Mouse (Mus musculus) lung, postnatal 36 days (tissue): ENCODE measurements around the gene Vamp5.

ENCODE experiments used
- DNase-seq: peaks from one replicate; pipeline ENCODE4 v3.0.0; 2022; ENCODE audit warnings: mixed read lengths

Vamp5 gene

DNA sequence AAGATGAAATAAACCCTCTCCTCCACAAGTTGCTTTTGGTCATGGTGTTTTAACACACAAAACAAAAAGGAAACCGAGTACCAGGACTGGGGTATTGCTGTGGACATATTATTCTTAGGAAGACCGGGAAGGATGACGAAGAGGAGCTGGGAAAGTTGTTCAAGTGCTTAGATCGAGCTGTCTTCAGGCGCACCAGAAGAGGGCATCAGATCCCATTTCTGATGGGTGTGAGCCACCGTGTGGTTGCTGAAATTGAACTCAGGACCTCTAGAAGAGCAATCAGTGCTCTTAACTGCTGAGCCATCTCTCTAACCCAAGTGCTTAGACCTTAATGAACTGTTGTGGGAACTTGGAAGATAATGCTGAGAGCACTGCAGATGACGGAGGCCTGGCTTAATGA lies 16.3 kb downstream of the Vamp5 start:
- DNase-seq, result no peak

DNA sequence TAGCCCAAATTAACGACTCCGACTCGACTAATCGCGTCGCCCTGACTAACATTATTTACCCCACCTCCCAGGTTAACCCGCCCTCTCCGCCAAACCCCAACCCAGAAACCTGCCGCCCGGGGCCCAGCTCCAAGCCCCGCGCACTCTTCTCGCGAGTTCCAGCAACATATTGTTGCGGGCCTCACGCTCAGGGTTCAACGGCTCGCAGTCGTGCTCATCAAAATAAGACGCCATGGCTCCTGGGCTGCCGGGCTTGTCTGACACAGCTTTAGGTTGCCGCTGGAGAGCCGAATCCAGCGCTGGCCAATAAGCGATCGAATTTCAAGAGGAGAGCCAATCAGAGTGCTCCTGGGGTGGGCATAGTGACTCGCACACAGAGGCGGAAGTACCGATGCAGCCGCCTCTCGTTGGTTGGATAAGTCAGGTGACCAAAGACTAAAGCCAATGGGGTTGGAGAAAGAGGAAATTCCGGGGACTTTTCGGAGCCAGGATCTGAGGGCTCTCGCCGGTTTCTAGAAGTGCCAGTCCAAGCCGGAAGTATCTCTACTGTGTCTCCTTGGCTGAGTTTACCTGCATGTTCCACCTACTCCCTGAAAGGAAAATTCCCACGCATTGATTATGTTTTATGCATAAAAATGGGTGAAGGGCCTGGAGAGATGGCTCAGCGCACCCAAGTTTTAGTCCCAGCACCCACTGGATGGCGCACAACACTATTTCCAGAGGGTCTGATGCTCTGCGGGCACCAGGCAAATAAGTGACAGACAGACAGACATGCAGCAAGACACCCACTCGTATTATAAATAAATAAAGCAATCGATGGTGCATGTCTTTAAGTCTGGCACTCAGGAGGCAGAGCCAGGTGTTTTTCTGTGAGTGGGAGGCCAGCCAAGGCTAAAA lies 17.9 kb downstream of the Vamp5 start:
- peak; percentile 98 for DNase-seq

DNA sequence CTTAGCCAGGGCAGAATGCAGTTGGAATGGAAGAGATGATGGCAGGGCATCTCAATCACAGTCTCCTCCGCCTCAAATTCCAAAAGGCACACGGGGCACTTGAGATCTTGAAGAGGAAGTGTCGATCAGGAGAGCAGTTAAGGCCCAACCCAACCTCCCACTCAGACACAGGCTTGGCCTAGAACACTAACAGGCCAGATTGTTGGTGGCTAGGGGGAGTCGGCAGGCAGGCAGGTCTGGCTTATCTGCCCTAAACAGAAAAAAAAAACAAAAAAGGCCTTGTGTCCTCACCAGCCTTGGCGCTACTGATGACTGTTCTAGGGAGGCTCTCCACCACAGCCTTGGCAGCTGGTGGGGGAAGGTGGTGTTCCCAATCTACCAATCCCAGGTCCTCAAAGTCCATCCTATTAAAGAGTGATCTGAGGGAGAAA lies 19.1 kb downstream of the Vamp5 start:
- peak; percentile 62 for DNase-seq

DNA sequence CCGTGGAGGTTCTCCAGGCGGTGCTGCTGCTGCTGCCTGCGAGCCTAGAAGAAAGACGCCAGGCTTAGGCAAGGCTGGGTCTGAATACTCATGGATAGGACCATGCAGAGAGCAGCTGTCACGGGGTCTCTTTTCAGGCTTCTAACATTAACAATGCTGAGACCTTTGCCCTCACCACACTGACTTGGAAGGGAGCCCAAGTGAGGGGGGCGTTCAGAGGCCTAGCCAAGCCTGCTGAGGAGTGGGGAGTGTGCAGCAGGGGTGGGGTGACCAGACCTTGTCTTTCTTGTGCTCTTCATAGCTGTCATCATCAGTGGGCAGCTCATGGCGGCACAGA lies 19.7 kb downstream of the Vamp5 start:
- no peak for DNase-seq

DNA sequence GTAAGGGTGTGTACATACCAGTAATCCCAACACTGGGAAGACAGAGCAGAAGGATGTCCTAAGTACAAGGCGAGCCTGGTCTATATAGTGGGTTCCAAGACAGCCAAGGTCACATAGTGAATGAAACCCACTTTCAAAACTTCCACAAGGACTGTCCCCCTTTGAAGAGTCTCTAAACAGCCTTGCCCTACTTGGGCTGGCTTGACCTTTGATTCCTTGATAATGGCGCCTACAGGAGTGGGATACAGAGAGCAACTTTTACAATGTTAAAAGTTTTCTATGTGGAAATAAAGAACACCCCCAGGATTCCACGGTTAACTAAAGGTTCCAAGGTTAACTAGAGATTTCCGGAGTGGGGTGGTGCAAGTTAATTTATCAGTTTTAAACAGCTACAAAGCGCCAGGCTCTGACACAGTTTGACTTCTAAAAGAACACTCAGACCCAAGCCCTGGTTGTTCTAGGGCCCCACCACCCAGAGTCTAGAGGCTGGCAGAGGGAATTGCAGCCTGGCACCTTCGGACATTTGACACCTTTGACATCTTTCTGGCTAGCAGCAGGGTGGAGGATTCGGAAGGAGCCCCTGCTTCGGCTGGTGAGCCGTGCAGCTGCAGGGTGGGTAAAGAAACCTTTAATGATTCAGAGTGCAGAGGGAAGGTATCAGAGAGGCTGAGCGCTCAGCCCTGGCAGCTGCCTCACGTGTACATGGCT lies 20.2 kb downstream of the Vamp5 start:
- DNase-seq, result no peak

DNA sequence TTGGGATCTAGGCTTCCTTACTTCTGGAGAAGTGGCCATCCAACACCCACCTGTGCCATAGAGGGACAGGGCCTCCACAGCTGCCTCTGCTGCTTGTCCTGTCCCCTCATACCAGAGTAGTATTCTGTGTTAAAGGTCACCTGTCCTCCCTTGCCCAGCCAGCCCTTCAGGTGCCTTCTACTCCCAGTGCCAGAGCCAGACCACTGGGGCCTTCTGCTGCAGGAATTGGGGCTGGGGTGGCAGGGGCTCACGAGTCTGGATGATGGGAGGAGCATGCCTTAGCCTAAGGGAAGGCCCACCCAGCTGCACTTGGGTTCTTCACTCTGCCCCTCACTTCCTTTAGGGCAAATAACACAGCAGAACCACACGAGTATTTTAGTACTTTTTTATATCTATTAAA lies 20.9 kb downstream of the Vamp5 start:
- no peak for DNase-seq

GRCm38 (mm10) chr6:72358086-72358764 lies 22.0 kb downstream of the Vamp5 start:
- no peak for DNase-seq

GRCm38 (mm10) chr6:72357164-72358079 lies 22.8 kb downstream of the Vamp5 start:
- DNase-seq, result no peak

DNA sequence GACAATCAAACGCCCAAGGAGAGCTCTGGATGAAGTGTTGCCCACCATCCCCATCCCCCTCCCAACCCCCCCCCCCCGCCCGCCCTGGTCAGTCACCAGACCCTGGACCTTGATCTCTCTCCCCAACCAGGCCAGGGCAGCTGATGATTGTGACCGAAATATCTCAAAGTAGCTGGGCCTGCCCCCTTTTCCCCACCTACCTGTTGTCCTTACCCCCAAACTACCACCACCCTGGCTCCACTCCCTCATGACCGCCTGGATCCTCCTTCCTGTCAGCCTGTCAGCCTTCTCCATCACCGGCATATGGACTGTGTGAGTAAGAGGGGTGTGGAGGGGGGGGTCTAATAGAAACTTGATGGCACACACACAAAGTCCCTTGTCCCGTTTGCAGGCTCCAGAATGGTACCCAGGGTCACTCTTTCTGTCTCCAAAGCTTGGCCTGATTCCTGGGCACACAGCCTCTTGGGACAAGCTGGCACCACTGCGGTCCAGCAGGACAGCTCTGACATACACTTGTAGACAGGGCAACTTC lies 24.2 kb downstream of the Vamp5 start:
- DNase-seq, result no peak

DNA sequence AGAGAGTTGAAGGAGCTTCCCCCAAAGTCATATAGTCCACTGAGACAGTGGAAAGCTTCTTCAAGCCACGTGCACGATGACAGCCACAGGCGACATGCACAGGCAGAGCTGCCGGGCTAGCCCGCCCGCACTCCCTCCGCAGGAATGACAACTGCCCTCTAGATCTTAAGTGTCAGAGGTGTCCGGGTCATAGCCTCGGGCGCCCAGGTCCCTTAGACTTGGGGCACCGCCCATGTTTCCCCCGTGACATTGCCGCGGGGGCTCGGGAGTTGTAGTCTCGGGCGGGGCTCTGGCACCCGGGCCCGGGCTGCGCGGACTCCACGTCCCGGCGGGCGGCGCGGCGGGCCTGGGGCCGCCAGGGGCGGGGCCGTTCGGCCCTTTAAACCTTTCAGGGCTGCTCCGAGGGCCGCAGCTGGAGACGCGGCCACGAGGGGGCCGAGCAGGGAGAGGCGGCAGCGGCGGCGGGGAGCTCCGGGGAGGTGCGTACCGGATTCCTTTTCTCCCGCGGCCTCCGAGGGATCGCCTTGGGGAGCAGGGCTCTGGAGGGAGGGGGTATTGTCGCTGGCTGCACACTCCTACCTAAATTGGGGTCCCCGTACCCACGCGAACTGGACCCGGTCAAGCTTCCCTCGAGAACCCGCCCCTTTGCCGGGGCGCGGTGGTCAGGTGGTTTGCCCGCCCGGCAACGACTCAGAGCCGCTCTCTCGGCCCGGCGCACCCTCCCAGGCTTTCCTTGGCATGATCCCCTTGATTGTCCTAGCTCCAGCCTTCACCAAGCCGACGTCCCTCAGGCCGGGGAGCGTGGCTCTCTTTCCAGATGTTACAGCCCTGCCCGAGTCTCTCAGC lies 25.0 kb downstream of the Vamp5 start, which contains the start of gene Tmem150a:
Gene Tmem150a (plus strand): TSS at position 382 of the 846 bp plus-strand sequence.
- peak; percentile 90 for DNase-seq

- DNase-seq, result no peak
Observed at GRCm38 (mm10) chr6:72354025-72354424, 26.2 kb downstream of the Vamp5 start.

DNA sequence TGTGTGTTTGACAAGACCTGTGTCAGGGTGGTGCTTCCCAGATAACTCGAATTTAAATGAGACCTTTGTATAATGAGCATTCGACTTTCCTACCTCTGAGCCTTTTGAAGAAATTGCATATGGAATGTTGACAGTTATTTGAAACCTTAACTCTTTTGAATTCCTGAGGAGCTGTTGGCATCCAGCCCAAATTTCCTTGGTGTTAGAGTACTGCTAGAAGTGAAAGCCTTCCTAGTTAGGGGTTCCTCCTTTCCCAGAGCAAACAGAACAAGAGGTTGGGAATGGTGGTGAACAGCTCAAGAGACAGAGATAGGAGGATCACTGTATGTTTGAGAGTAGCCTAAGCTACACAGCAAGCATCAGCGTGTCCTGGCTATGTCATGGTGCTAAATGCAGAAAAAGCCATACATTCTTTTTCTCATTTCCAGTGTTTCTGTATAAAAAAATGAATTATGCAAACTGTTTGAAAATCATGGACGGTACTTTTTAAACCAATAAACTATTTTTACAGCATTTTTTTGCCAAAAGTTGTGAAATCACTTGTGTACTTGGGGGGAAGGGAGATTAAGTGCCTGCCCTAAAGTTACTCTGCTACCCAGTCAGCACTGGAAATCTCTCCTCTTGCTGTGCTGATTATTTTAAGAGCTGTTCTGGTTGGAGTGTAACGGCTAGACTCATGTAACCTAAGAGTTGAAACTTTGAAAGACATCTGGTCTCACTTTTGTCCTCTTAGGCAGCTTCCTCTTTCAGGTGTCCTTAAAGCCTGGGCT lies 27.4 kb downstream of the Vamp5 start:
- DNase-seq, result peak; percentile 86

GRCm38 (mm10) chr6:72350214-72350613 lies 30.1 kb downstream of the Vamp5 start:
- DNase-seq, result no peak

GRCm38 (mm10) chr6:72348411-72348810 lies 31.9 kb downstream of the Vamp5 start:
- DNase-seq, result no peak

- DNase-seq, result peak; percentile 83
Observed at GRCm38 (mm10) chr6:72347166-72347941, 32.9 kb downstream of the Vamp5 start, which contains the start of gene 0610030E20Rik. Gene 0610030E20Rik, plus strand, starts transcription at chr6:72347317.

- no peak for DNase-seq
Observed at GRCm38 (mm10) chr6:72346261-72346660, 34.0 kb downstream of the Vamp5 start.

DNA sequence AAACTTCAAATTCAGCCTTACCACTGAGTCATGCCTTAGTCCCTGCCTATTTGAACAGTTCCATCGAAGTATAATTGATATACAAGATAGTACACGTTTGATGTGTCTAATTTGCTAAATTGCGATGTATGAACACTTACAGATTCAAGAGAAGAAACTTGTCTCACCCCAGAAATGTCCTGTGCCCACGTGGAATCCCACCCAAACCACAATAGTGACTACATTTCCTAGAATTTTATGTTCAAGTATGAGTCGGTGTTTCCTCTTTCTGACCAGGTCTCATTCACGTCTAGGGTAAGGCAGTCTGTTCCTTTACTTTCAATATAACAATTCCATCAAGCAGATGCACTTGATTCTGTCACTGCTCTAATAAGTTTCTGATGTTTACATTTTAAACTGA lies 34.6 kb downstream of the Vamp5 start:
- no peak for DNase-seq

DNA sequence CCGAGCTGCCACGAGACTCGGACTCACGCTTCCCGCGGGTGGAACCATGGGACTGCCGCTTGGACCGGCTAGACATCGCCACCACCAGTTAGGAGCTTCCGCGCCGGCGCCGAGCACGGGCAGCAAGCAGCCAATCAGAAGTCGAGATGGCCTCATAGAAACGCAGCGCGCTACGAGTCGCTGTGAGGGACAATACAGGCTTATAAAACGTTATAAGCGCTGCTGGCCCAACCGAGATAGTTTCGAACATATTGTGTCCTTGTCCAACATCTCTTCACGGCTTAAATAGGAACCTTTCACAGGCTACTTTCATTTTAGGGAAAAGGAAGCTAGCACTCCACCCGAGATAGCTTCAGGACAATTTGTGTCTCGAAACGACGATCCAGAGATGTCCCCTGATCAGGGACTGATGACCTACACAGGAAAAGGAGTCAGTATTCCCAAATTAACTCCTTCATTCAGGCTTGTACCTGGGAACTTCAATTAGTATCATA lies 35.1 kb downstream of the Vamp5 start, which contains the start of gene Usp39:
Gene Usp39 (minus strand): TSS at position 111 of the 494 bp plus-strand sequence.
- DNase-seq, result peak; percentile 98
